Mouse (Mus musculus) heart, postnatal 36 days (tissue): ENCODE data around the gene Rdm1. TPM values are rescaled to one million over a fixed set of nuclear protein-coding genes. Genes with fewer than 3 reads are reported as not detected.
"Not testable (repeated sequence)": the region's sequence is repeated elsewhere in the genome, so short reads cannot be mapped to it uniquely, and the experiment has no call there.

Source experiments
- DNase-seq, 2 experiments: peaks; one replicate each; pipeline ENCODE4 v3.0.0; 2021 to 2022
- intact Hi-C: fragments of 180-260 bp; cut with DNase I; formaldehyde crosslinking; loops from one replicate; pipeline ENCODE4 v1.15.1; 2025
- total RNA-seq, 2 experiments: library from RNA; stranded (reverse); gene quantifications; 2 replicates each; pipeline ENCODE4 v1.2.3; 2021

Gene Rdm1
- total RNA-seq, 2 experiments from 2014 or later = 41.6 to 47.3 TPM

- intact Hi-C loops = no loop called here
Measured at GRCm38 (mm10) chr11:101616104-101616503, 10.9 kb upstream of the Rdm1 start.

GRCm38 (mm10) chr11:101616948-101617767, 9.8 kb upstream of the Rdm1 start:
- intact Hi-C loops = no loop called here
- DNase-seq = no peak

More at GRCm38 (mm10) chr11:101616104-101616503, 10.9 kb upstream of the Rdm1 start:
- no peak for DNase-seq

- intact Hi-C loops = no loop called here
- DNase-seq = no peak
Measured at GRCm38 (mm10) chr11:101617849-101618248, 9.1 kb upstream of the Rdm1 start.

DNA sequence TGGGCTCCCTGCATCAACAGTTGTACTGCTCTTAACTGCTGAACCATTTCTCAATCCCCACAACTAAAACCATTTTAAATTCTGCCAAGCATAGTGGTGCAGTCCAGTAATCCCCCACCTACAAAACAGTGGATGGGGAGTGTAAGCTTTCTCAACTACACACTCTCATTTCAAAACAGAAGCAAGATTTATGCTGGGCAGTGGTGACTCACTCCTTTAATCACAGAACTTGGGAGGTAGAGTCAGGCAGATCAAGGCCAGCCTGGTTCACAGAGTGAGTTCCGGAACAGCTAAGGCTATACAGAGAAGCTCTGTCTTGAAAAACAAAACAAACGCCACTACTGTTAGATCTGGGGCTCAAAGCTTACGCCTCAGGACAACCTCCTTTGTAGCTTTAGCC, 8.4 kb upstream of the Rdm1 start:
- DNase-seq = no peak
- intact Hi-C loops = no loop called here

- intact Hi-C loops = not testable (repeated sequence)
Measured at GRCm38 (mm10) chr11:101620022-101620655, 6.9 kb upstream of the Rdm1 start.

GRCm38 (mm10) chr11:101626649-101626994, 373 bp upstream of the Rdm1 start:
- no peak for DNase-seq

More at GRCm38 (mm10) chr11:101620022-101620655, 6.9 kb upstream of the Rdm1 start:
- DNase-seq = not testable (repeated sequence)

GRCm38 (mm10) chr11:101627857-101628559, 1.0 kb downstream of the Rdm1 start:
- intact Hi-C loops = loop anchor here (2.0 kb wide), 1 partner anchor 29 kb away; no protein-coding TSS in a partner anchor

More at GRCm38 (mm10) chr11:101626649-101626994, 373 bp upstream of the Rdm1 start:
- intact Hi-C loops = loop anchor here (2.0 kb wide), 1 partner anchor 30 kb away; no protein-coding TSS in a partner anchor

GRCm38 (mm10) chr11:101628733-101629417, 1.9 kb downstream of the Rdm1 start:
- intact Hi-C loops = not testable (repeated sequence)

More at GRCm38 (mm10) chr11:101627857-101628559, 1.0 kb downstream of the Rdm1 start:
- peak; percentile 92 to 95 for DNase-seq

GRCm38 (mm10) chr11:101635660-101636059, 8.7 kb downstream of the Rdm1 start:
- intact Hi-C loops = no loop called here
- DNase-seq = no peak

More at GRCm38 (mm10) chr11:101628733-101629417, 1.9 kb downstream of the Rdm1 start:
- DNase-seq = not testable (repeated sequence)

- DNase-seq = no peak
- intact Hi-C loops = no loop called here
Measured at GRCm38 (mm10) chr11:101639761-101640160, 12.8 kb downstream of the Rdm1 start.

GRCm38 (mm10) chr11:101640857-101641709, 14.1 kb downstream of the Rdm1 start:
- peak; percentile 74 to 84 for DNase-seq
- intact Hi-C loops = not testable (repeated sequence)

GRCm38 (mm10) chr11:101641710-101642642, 15.0 kb downstream of the Rdm1 start:
- DNase-seq = peak in 1 of 2 experiments; percentile 26
- intact Hi-C loops = not testable (repeated sequence)

DNA sequence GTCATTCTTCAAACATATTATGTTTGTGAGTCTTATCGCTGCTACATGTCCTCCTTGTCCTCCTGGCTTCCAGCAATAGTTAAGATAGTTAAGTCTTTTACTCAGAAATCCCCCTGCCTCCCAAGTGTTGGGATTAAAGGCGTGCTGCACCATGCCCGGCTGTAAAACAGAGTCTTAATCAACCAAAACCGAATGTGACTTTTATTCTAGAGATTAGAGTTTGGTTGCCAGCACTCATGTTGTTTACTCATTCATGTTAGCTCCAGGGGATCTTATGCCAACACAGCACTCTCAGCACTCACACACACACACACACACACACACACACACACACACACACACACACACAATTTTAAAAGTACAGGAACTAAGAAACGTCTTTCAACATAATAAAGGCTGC, 15.9 kb downstream of the Rdm1 start:
- DNase-seq = no peak
- intact Hi-C loops = no loop called here

GRCm38 (mm10) chr11:101644591-101644990, 17.6 kb downstream of the Rdm1 start:
- DNase-seq = no peak
- intact Hi-C loops = no loop called here

DNA sequence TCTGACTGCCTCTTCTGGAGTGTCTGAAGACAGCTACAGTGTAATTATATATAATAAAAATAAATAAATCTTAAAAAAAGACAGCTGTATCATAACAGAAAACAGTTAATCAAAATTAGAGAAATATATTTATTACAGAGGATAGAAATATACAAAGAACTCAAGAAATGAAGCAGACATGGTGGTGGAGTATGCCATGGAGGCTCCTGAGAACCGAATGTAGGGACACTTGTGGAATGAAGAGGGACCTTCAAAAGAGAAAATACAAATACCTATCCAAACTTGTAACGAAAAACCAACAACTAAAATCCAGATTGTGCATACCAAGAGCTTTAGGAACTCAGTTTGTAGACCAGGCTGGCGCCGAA, 18.0 kb downstream of the Rdm1 start:
- DNase-seq, intact Hi-C loops: not testable (repeated sequence)

DNA sequence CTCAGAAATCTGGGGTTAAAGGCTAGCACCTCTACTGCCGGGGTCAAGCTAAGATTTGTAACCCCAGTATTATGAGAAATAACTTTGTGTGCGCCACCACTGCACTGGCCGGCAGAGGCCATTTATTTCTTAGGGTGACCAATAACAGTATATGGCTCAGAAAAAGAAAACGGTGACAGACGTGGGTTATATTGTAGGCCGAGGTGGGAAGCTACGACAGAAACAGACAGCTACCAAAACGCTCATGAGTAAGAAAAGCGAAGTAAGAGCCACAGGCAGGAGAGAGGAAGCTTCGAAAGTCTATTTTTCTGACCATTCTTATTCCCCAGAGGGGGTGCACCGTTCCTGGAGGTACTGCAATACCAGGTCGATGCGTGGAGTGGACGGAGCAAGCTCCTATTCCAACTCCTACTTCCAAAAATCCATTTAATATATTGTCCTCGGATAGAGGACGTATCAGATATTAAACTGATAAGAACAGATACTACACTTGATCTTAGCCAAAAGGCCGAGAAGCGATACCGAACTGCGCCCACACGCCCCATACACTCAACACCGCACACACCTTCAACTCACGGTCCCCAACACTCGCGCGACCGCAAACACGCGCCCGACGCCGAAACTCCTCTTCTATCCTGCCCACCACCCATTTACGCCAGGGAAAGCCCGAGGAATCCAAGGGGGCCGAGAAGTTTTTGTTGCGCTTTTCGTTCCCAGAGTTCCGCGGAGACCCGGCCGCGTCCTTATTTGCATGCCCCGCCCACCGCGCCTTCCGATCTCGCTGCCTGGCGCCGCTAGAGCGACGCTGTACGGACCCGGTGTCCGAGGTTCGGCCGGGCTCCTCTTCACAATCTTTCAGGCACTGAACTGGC, 18.7 kb downstream of the Rdm1 start:
- intact Hi-C loops = not testable (repeated sequence)

GRCm38 (mm10) chr11:101646283-101646794, 19.3 kb downstream of the Rdm1 start:
- DNase-seq, intact Hi-C loops: not testable (repeated sequence)

More for the DNA sequence above, 18.7 kb downstream of the Rdm1 start:
- peak; percentile 75 to 82 for DNase-seq
